Mouse (Mus musculus) brain, adult 10 weeks (tissue): ENCODE data around the gene Ric1. TPM values are rescaled to one million over a fixed set of nuclear protein-coding genes. Genes with fewer than 3 reads are reported as not detected.

Experiments
- polyA plus RNA-seq: library from polyadenylated mRNA; stranded (reverse); fragments of 350-450 nt; fragmentation: Illumina TruSeq; extraction: RNeasy Lipid Tissue Mini Kit (QIAGEN cat#74804); gene quantifications from one replicate; pipeline ENCODE4 v1.2.3, GENCODE M21; 2015; ENCODE audit warnings: low read depth, low replicate concordance

Ric1 gene
- 20.3 TPM for polyA plus RNA-seq

DNA sequence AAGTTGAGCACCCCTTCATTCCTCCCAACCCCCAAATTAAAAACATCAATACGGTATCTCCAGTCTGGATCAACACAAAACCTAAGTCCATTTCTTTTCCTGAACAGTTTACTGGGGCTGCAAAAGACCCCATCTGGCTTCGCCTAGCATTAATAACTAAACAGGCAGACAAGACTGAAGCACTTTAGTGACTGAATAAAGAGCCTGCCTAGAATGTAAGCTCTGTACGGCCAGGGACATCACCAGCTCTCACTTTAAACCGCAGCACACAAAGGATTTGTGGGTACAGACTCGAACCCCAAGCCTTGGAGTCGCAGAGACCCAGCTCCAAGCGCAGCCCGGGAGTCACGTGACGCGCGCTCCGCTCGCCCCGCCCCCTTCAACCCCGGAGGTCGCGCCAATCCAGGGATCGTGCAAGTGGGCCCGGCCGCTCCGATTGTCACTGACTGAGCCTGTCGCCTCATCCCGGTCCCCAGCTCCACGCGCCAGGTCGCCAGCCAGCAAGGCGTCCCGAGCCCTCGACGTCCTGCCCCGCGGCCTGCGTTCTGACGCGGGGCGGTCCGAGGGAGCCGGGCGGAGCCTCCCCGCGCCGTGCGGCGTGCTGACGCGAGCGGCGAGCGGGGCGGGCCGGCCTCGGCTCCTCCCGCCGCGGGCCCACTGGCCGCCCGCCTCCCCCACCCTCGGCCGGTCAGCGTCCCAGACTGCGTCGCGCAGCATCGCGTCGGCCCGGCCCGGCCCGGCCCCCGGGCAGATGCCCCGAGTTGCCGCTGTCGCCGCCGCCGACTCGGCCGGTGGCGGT, at the start of gene Ric1:
Ric1 (plus strand) TSS at position 646 of the 799 bp plus-strand sequence.

DNA sequence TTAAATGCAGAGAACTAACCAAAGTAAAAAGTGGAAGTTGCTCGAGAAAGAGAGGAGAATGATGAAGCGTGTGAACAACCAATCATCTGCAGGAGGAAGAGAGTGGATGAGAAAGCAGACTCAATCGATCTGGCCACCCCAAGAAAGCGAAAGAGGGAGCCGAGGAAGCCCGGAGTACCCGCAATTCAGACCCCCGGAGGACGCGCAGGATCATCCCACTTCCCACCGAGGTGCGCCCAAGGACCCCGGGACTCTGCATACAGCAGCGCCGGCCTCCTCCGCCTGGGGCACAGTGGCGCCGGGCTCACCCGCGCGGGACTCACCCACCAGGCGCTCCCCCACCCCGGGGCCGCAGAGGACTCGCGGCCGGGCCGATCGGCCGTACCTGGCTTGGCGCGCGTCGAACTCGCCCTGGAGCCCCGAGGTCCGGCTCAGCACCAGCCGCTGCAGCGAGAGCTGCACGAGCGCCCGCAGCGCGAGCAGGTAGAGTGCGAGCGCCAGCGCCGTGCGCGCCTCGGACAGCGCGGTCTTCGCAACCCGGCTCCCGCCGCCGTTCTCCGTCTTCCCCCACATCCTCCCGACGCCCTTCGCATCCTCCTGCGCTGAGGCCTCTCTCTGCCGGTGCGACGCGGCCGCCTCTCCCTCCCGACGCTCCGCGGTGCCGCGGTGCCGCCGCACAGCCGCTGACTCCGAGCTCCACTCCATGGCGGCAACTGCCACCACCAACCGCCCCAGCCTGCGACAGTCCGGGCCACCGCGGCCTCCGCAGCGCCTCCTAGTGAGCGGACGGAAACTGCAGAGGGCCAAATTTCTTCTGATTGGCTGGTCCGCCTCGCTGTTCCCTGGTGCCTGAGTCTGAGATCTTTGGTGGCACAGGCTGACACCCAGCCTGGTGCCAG, 125.8 kb downstream of the Ric1 start, which contains the start of gene Ermp1:
Ermp1 (minus strand) TSS at position 765 of the 899 bp plus-strand sequence.

Other genes with a start within 250 kb of the Ric1 start
- 1.8 TPM for gene Insl6, start 196.9 kb upstream of the Ric1 start, polyA plus RNA-seq
- 0.48 TPM for gene Rln1, start 187.6 kb upstream of the Ric1 start, polyA plus RNA-seq
- 42.6 TPM for gene Plgrkt, start 154.9 kb upstream of the Ric1 start, polyA plus RNA-seq
- gene Cd274, start 154.8 kb upstream of the Ric1 start, polyA plus RNA-seq = 1.7 TPM
- not detected for gene Pdcd1lg2, start 111.4 kb upstream of the Ric1 start, polyA plus RNA-seq
- 40.2 TPM for gene Ermp1, start 126.1 kb downstream of the Ric1 start, polyA plus RNA-seq
- not detected for gene Mlana, start 175.5 kb downstream of the Ric1 start, polyA plus RNA-seq